Mouse (Mus musculus) frontal cortex, adult (tissue): ENCODE measurements around the gene Kirrel3.

Source experiments
- ATAC-seq: cut with Nextera tagmentation; 2 replicates; pipeline ENCODE4 v1.9.2; 2017; ENCODE audit warnings: mild to moderate bottlenecking, moderate library complexity, mixed read lengths; ENCODE audit not compliant: low TSS enrichment

Gene Kirrel3

GRCm38 (mm10) chr9:35055528-35056330 lies 570.0 kb downstream of the Kirrel3 start:
- ATAC-seq, result no peak

- ATAC-seq, result no peak
Observed at GRCm38 (mm10) chr9:35056611-35057010, 570.9 kb downstream of the Kirrel3 start.

- ATAC-seq, result no peak
Observed at GRCm38 (mm10) chr9:35057631-35058030, 571.9 kb downstream of the Kirrel3 start.

- no peak for ATAC-seq
Observed at GRCm38 (mm10) chr9:35058186-35058585, 572.5 kb downstream of the Kirrel3 start.

DNA sequence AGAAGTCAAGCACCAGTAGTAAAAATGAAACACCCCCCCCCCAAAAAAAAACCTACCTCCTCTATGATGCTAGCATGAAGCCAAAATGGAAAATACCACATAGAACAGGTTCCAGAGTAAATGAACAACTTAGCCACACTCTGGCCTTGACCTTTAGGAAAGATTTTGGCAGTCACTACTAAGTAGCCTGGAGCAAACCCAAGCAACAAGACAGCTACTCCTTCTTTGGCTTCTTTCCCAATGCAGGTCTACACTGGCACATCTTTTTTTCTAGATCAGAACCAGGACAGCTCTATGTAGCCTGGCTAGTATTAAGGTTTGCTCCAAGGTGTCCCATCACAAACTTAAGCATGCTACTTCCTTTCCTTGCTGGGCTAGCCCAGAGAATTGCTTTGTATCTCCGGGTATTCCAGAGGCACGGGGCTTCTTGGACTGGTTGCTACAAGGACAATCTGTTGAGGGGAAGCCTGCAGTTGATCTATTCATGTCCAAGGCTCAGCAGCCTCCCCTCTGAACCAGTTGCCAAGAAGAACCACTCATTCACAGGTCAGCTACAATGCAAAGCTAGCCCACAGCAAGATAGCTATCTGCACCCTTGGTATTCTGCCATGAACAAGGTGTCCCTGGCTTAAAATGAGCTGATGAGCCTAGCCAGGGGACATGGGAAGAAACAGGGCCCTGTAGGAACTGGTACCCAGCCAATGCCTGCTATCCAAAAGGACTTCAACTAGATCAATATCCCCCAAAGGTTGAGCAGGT lies 573.1 kb downstream of the Kirrel3 start:
- ATAC-seq, result no peak

GRCm38 (mm10) chr9:35059881-35060280 lies 574.2 kb downstream of the Kirrel3 start:
- ATAC-seq, result no peak

- peak; percentile 73 for ATAC-seq
Observed at GRCm38 (mm10) chr9:35061446-35061845, 575.8 kb downstream of the Kirrel3 start.
